Mouse (Mus musculus) limb, embryonic 12.5 days (tissue): ENCODE results near the gene Smyd3. TPM values are rescaled to one million over a fixed set of nuclear protein-coding genes. Genes with fewer than 3 reads are reported as not detected.
"Not testable (repeated sequence)": the region's sequence is repeated elsewhere in the genome, so short reads cannot be mapped to it uniquely, and the experiment has no call there.

Source experiments
- ATAC-seq: fragments of 200-750 bp; cut with Nextera tagmentation; 2 replicates; pipeline ENCODE4 v1.8.0; 2017; ENCODE audit warnings: low read depth, moderate TSS enrichment; ENCODE audit not compliant: insufficient number of reproducible peaks, insufficient read depth, low FRiP score, low TSS enrichment
- H3K27ac ChIP-seq: fragments of 300-500 bp; sonication (generic); 2 replicates; pipeline ENCODE4 v1.5.1; 2016; ENCODE audit warnings: mild to moderate bottlenecking, moderate library complexity
- H3K27me3 ChIP-seq: fragments of 300-500 bp; sonication (generic); 2 replicates; pipeline ENCODE4 v1.6.1; 2016; ENCODE audit warnings: mild to moderate bottlenecking, moderate library complexity
- H3K36me3 ChIP-seq: fragments of 300-500 bp; sonication (generic); 2 replicates; pipeline ENCODE4 v1.6.1; 2016; ENCODE audit warnings: mild to moderate bottlenecking, moderate library complexity
- H3K4me1 ChIP-seq: fragments of 300-500 bp; sonication (generic); replicated peaks from 2 replicates; pipeline ENCODE4 v1.6.1; 2016
- H3K4me2 ChIP-seq: fragments of 300-500 bp; sonication (generic); 2 replicates; pipeline ENCODE4 v1.6.1; 2016; ENCODE audit warnings: mild to moderate bottlenecking, moderate library complexity
- H3K4me3 ChIP-seq: fragments of 300-500 bp; sonication (generic); replicated peaks from 2 replicates; pipeline ENCODE4 v1.5.1; 2016; ENCODE audit warnings: mild to moderate bottlenecking
- H3K9ac ChIP-seq: fragments of 300-500 bp; sonication (generic); replicated peaks from 2 replicates; pipeline ENCODE4 v1.6.1; 2016; ENCODE audit warnings: mild to moderate bottlenecking, moderate library complexity
- H3K9me3 ChIP-seq: fragments of 300-500 bp; sonication (generic); 2 replicates; pipeline ENCODE4 v1.6.1; 2016; ENCODE audit warnings: mild to moderate bottlenecking, moderate library complexity
- WGBS: fragments of 180-500 bp; shearing (Covaris S2); methylation state at CpG from one replicate; pipeline ENCODE4 v1.1.7; 2016; 5-methylcytosine and 5-hydroxymethylcytosine counted together
- polyA plus RNA-seq: library from polyadenylated mRNA; unstranded; fragments of >200 nt; fragmentation: Nextera tagmentation; extraction: Ambion mirVana; gene quantifications from 2 replicates; pipeline ENCODE4 v1.2.1, GENCODE M21; 2016

Gene Smyd3
- polyA plus RNA-seq, 1 experiment from 2014 or later = 26.5 TPM

GRCm38 (mm10) chr1:179324271-179324670, 193.6 kb downstream of the Smyd3 start:
- WGBS = 80% methylated on average over 6 of the region's 6 CpGs
- Histone ChIP-seq H3K4me2 (no peak overlapping the region), H3K9me3 (no peaks in the 10 kb centered on the region), H3K4me3 (no peak overlapping the region), H3K9ac (no peak overlapping the region), H3K4me1 (no peaks in the 10 kb centered on the region), H3K36me3 (no peaks in the 10 kb centered on the region), H3K27me3 (no peaks in the 10 kb centered on the region), H3K27ac (no peak overlapping the region)
- ATAC-seq = no peak

GRCm38 (mm10) chr1:179313618-179314017, 204.2 kb downstream of the Smyd3 start:
- H3K4me1 ChIP-seq = peaks cover 13% of the 10 kb centered on the region; the same call in 1 of the 2 replicates
- ATAC-seq = no peak
- H3K9ac ChIP-seq = no peak overlapping the region
- H3K9me3 ChIP-seq = no peaks in the 10 kb centered on the region
- no peak overlapping the region for H3K27ac ChIP-seq
- H3K36me3 ChIP-seq = no peaks in the 10 kb centered on the region
- no peaks in the 10 kb centered on the region for H3K27me3 ChIP-seq
- H3K4me2 ChIP-seq = no peak overlapping the region
- WGBS = 67% methylated on average over 5 of the region's 5 CpGs
- no peak overlapping the region for H3K4me3 ChIP-seq

- no peak for ATAC-seq
- 55% methylated on average over 5 of the region's 5 CpGs for WGBS
- Histone ChIP-seq H3K4me2 (no peak overlapping the region), H3K27ac (no peak overlapping the region), H3K9ac (no peak overlapping the region), H3K4me3 (no peak overlapping the region), H3K9me3 (no peaks in the 10 kb centered on the region), H3K36me3 (no peaks in the 10 kb centered on the region), H3K4me1 (peaks cover 13% of the 10 kb centered on the region; the same call in 1 of the 2 replicates), H3K27me3 (no peaks in the 10 kb centered on the region)
These were observed 208.4 kb downstream of the Smyd3 start for GRCm38 (mm10) chr1:179309487-179309886.

- Histone ChIP-seq H3K9ac (no peak overlapping the region), H3K4me2 (no peak overlapping the region), H3K36me3 (no peaks in the 10 kb centered on the region), H3K27ac (no peak overlapping the region), H3K9me3 (no peaks in the 10 kb centered on the region), H3K27me3 (no peaks in the 10 kb centered on the region), H3K4me1 (no peaks in the 10 kb centered on the region; the same call in 1 of the 2 replicates), H3K4me3 (no peak overlapping the region)
- ATAC-seq = no peak
- WGBS = 85% methylated on average over 13 of the region's 13 CpGs
These were observed 215.2 kb downstream of the Smyd3 start for GRCm38 (mm10) chr1:179302446-179303230.

- no peak overlapping the region for H3K27ac ChIP-seq
- ATAC-seq = no peak
- no peaks in the 10 kb centered on the region for H3K9me3 ChIP-seq
- H3K4me1 ChIP-seq = peaks cover 7% of the 10 kb centered on the region; the same call in 1 of the 2 replicates
- no peak overlapping the region for H3K4me2 ChIP-seq
- H3K36me3 ChIP-seq = no peaks in the 10 kb centered on the region
- no peaks in the 10 kb centered on the region for H3K27me3 ChIP-seq
- H3K9ac ChIP-seq = no peak overlapping the region
- WGBS = 38% methylated on average over 6 of the region's 6 CpGs
- H3K4me3 ChIP-seq = no peak overlapping the region
These were observed 222.2 kb downstream of the Smyd3 start for GRCm38 (mm10) chr1:179295626-179296025.

- H3K27me3 ChIP-seq = no peaks in the 10 kb centered on the region
- H3K9me3 ChIP-seq = no peaks in the 10 kb centered on the region
- no peak overlapping the region for H3K4me3 ChIP-seq
- no peak for ATAC-seq
- no peak overlapping the region for H3K4me2 ChIP-seq
- no peak overlapping the region for H3K27ac ChIP-seq
- peaks cover 7% of the 10 kb centered on the region; the same call in 1 of the 2 replicates for H3K4me1 ChIP-seq
- no peak overlapping the region for H3K9ac ChIP-seq
- no peaks in the 10 kb centered on the region for H3K36me3 ChIP-seq
- WGBS = 83% methylated on average over 8 of the region's 8 CpGs
These were observed 224.0 kb downstream of the Smyd3 start for GRCm38 (mm10) chr1:179293772-179294353.

GRCm38 (mm10) chr1:179290181-179290580, 227.7 kb downstream of the Smyd3 start:
- not testable (repeated sequence) for H3K4me3 ChIP-seq

GRCm38 (mm10) chr1:179289744-179290143, 228.1 kb downstream of the Smyd3 start:
- H3K9me3 ChIP-seq = peaks cover 5% of the 10 kb centered on the region; the same call in 1 of the 2 replicates
- no peaks in the 10 kb centered on the region for H3K4me1 ChIP-seq
- no peak overlapping the region for H3K27ac ChIP-seq
- no peak overlapping the region for H3K4me3 ChIP-seq
- H3K9ac ChIP-seq = no peak overlapping the region
- WGBS = 87% methylated on average over 3 of the region's 3 CpGs
- H3K27me3 ChIP-seq = no peaks in the 10 kb centered on the region
- no peaks in the 10 kb centered on the region for H3K36me3 ChIP-seq
- ATAC-seq = no peak
- H3K4me2 ChIP-seq = no peak overlapping the region

More at GRCm38 (mm10) chr1:179290181-179290580, 227.7 kb downstream of the Smyd3 start:
- 95% methylated on average over 6 of the region's 6 CpGs for WGBS
- ATAC-seq, H3K36me3 ChIP-seq, H3K27ac ChIP-seq, H3K9ac ChIP-seq, H3K27me3 ChIP-seq, H3K4me2 ChIP-seq, H3K4me1 ChIP-seq, H3K9me3 ChIP-seq: not testable (repeated sequence)

GRCm38 (mm10) chr1:179286748-179287147, 231.1 kb downstream of the Smyd3 start:
- peaks cover 5% of the 10 kb centered on the region; the same call in 1 of the 2 replicates for H3K9me3 ChIP-seq
- ATAC-seq = no peak
- no peak overlapping the region for H3K9ac ChIP-seq
- H3K27ac ChIP-seq = no peak overlapping the region
- H3K4me3 ChIP-seq = no peak overlapping the region
- no peaks in the 10 kb centered on the region for H3K4me1 ChIP-seq
- H3K27me3 ChIP-seq = no peaks in the 10 kb centered on the region; the same call in 1 of the 2 replicates
- WGBS = 92% methylated on average over 6 of the region's 6 CpGs
- no peak overlapping the region for H3K4me2 ChIP-seq
- H3K36me3 ChIP-seq = no peaks in the 10 kb centered on the region

GRCm38 (mm10) chr1:179282821-179283220, 235.0 kb downstream of the Smyd3 start:
- no peaks in the 10 kb centered on the region; the same call in 1 of the 2 replicates for H3K27me3 ChIP-seq
- no peak overlapping the region for H3K4me2 ChIP-seq
- no peak overlapping the region for H3K4me3 ChIP-seq
- no peaks in the 10 kb centered on the region for H3K36me3 ChIP-seq
- H3K4me1 ChIP-seq = no peaks in the 10 kb centered on the region
- no peak overlapping the region for H3K9ac ChIP-seq
- no peak overlapping the region for H3K27ac ChIP-seq
- ATAC-seq = no peak
- 80% methylated on average over 5 of the region's 5 CpGs for WGBS
- peaks cover 5% of the 10 kb centered on the region; the same call in 1 of the 2 replicates for H3K9me3 ChIP-seq

- Histone ChIP-seq H3K27me3 (no peaks in the 10 kb centered on the region; the same call in 1 of the 2 replicates), H3K9ac (no peak overlapping the region), H3K36me3 (no peaks in the 10 kb centered on the region), H3K9me3 (peaks cover 5% of the 10 kb centered on the region; the same call in 1 of the 2 replicates), H3K4me3 (no peak overlapping the region), H3K27ac (no peak overlapping the region), H3K4me2 (no peak overlapping the region), H3K4me1 (no peaks in the 10 kb centered on the region)
- 75% methylated on average over 13 of the region's 13 CpGs for WGBS
- ATAC-seq = no peak
These were observed 236.3 kb downstream of the Smyd3 start for GRCm38 (mm10) chr1:179281401-179282121.
